Mouse (Mus musculus): ENCODE results near the gene Tcea2.

Gene Tcea2

GRCm38 (mm10) chr2:181679951-181680715 is at the start of gene Tcea2:
Gene Tcea2, plus strand, starts transcription at chr2:181680310.
- DNase-seq, result peak; percentile 82 to 85

GRCm38 (mm10) chr2:181632624-181633023 is 47.5 kb upstream of the Tcea2 start:
- no peak for DNase-seq

- no peak for DNase-seq
Observed at GRCm38 (mm10) chr2:181635865-181636264, 44.2 kb upstream of the Tcea2 start.

- peak; percentile 41 to 54 for DNase-seq
Observed at GRCm38 (mm10) chr2:181644361-181644760, 35.7 kb upstream of the Tcea2 start.

- no peak for DNase-seq
Observed at GRCm38 (mm10) chr2:181645666-181646065, 34.4 kb upstream of the Tcea2 start.

- no peak for DNase-seq
Observed at GRCm38 (mm10) chr2:181646626-181647472, 33.3 kb upstream of the Tcea2 start.

GRCm38 (mm10) chr2:181648926-181649325 is 31.2 kb upstream of the Tcea2 start:
- no peak for DNase-seq

GRCm38 (mm10) chr2:181653065-181653464 is 27.0 kb upstream of the Tcea2 start:
- no peak for DNase-seq

GRCm38 (mm10) chr2:181653523-181653922 is 26.6 kb upstream of the Tcea2 start:
- no peak for DNase-seq

- no peak for DNase-seq
Observed at GRCm38 (mm10) chr2:181656734-181657133, 23.4 kb upstream of the Tcea2 start, which contains the start of gene Gm29797. Gene Gm29797, plus strand, starts transcription at chr2:181657034.

- no peak for DNase-seq
Observed at GRCm38 (mm10) chr2:181657441-181657840, 22.7 kb upstream of the Tcea2 start.

- DNase-seq, result no peak
Observed at GRCm38 (mm10) chr2:181658528-181658927, 21.6 kb upstream of the Tcea2 start.

- DNase-seq, result peak; percentile 76
Observed at GRCm38 (mm10) chr2:181658930-181659555, 21.1 kb upstream of the Tcea2 start.

- DNase-seq, result peak; percentile 91 to 93
Observed at GRCm38 (mm10) chr2:181659609-181660055, 20.5 kb upstream of the Tcea2 start.

- peak in 1 of 2 experiments; percentile 44 for DNase-seq
Observed at GRCm38 (mm10) chr2:181662620-181663297, 17.4 kb upstream of the Tcea2 start.

- peak; percentile 75 to 89 for DNase-seq
Observed at GRCm38 (mm10) chr2:181663298-181663630, 16.8 kb upstream of the Tcea2 start.

- peak; percentile 39 to 52 for DNase-seq
Observed at GRCm38 (mm10) chr2:181670285-181670912, 9.7 kb upstream of the Tcea2 start.

- DNase-seq, result no peak
Observed at GRCm38 (mm10) chr2:181670913-181671311, 9.2 kb upstream of the Tcea2 start.

GRCm38 (mm10) chr2:181671326-181671725 is 8.8 kb upstream of the Tcea2 start, which contains the start of gene Sox18:
Gene Sox18, minus strand, starts transcription at chr2:181671640.
- peak; percentile 75 to 83 for DNase-seq

GRCm38 (mm10) chr2:181671984-181672383 is 8.1 kb upstream of the Tcea2 start:
- no peak for DNase-seq

- peak; percentile 46 to 77 for DNase-seq
Observed at GRCm38 (mm10) chr2:181673501-181673900, 6.6 kb upstream of the Tcea2 start.

- no peak for DNase-seq
Observed at GRCm38 (mm10) chr2:181674934-181675333, 5.2 kb upstream of the Tcea2 start.
